Mouse (Mus musculus) neural tube, embryonic 14.5 days (tissue): Measurements from ENCODE around the gene Ddah2. TPM values are rescaled to one million over a fixed set of nuclear protein-coding genes. Genes with fewer than 3 reads are reported as not detected.
A peak's percentile ranks its signal among the peaks of the same experiment; 100 is the strongest.
"Not testable (repeated sequence)": the region's sequence is repeated elsewhere in the genome, so short reads cannot be mapped to it uniquely, and the experiment has no call there.

Source experiments
- ATAC-seq: fragments of 200-750 bp; cut with Nextera tagmentation; 2 replicates; pipeline ENCODE4 v1.8.0; 2017; ENCODE audit warnings: low read depth, mild to moderate bottlenecking, moderate TSS enrichment, moderate library complexity
- H3K27ac ChIP-seq: fragments of 300-500 bp; sonication (generic); 2 replicates; pipeline ENCODE4 v1.5.1; 2014; ENCODE audit warnings: low read depth, mild to moderate bottlenecking, control low read depth, low read length, moderate library complexity, mixed read lengths
- H3K27me3 ChIP-seq: fragments of 300-500 bp; sonication (generic); 2 replicates; pipeline ENCODE4 v1.6.1; 2014; ENCODE audit warnings: low read length; ENCODE audit not compliant: control insufficient read depth, insufficient read depth
- H3K36me3 ChIP-seq: fragments of 300-500 bp; sonication (generic); 2 replicates; pipeline ENCODE4 v1.6.1; 2014; ENCODE audit warnings: low read length, mixed read lengths; ENCODE audit not compliant: control insufficient read depth, insufficient read depth
- H3K4me1 ChIP-seq: fragments of 300-500 bp; sonication (generic); 2 replicates; pipeline ENCODE4 v1.6.1; 2014; ENCODE audit warnings: low read length; ENCODE audit not compliant: control insufficient read depth, insufficient read depth
- H3K4me2 ChIP-seq: fragments of 300-500 bp; sonication (generic); 2 replicates; pipeline ENCODE4 v1.6.1; 2014; ENCODE audit warnings: mild to moderate bottlenecking, low read depth, low read length, control low read depth
- H3K4me3 ChIP-seq: fragments of 300-500 bp; sonication (generic); 2 replicates; pipeline ENCODE4 v1.5.1; 2014; ENCODE audit warnings: low read depth, low read length, control low read depth, mixed read lengths
- H3K9ac ChIP-seq: fragments of 300-500 bp; sonication (generic); replicated peaks from 2 replicates; pipeline ENCODE4 v1.6.1; 2014; ENCODE audit warnings: low read depth, mild to moderate bottlenecking, control low read depth, low read length, mixed read lengths
- H3K9me3 ChIP-seq: fragments of 300-500 bp; sonication (generic); 2 replicates; pipeline ENCODE4 v1.6.1; 2016; ENCODE audit warnings: low read length; ENCODE audit not compliant: control insufficient read depth
- WGBS: fragments of 180-500 bp; shearing (Covaris S2); extraction: QIAGEN DNeasy Blood & Tissue Kit; methylation state at CpG from one replicate; pipeline ENCODE4 v1.1.7; 2014; 5-methylcytosine and 5-hydroxymethylcytosine counted together
- polyA plus RNA-seq: library from polyadenylated mRNA; unstranded; fragments of >200 nt; fragmentation: Nextera tagmentation; extraction: Ambion mirVana; gene quantifications from 2 replicates; pipeline ENCODE4 v1.2.1, GENCODE M21; 2014

Gene Ddah2
- polyA plus RNA-seq, 1 experiment from 2014 or later: 269 TPM

DNA sequence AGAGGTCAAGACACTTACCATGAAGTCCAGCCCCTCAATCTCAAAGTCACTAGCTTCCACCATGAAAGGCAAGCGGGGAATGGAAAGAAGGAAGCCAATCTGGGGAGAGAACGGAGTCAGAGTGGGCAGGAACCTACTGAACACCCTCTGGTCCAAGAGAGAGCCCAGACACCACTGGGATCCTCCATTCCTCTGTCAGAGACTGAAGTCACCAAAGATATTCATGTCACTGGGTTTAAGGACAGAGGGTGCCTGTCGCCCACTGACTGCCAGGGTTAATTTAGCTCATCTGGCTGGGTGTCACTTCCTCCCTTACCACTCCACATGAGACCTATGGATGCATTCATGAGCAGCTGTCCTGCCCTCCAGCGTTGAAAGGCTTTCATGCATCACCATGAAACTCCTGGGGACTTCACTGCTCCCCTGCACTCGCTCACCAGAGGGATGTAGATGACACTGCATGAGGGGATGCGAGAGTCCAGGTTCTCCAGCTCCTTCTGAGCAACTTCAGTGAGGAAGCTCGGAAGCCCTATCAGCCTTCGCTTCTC is 26.4 kb upstream of the Ddah2 start:
- Histone ChIP-seq H3K4me2 (no peak overlapping the region), H3K9ac (no peak overlapping the region), H3K27me3 (no peaks in the 10 kb centered on the region), H3K4me1 (0 out of 2 replicates have a peak, but pooled peaks cover 2% of the 10 kb centered on the region), H3K4me3 (no peak overlapping the region), H3K27ac (no peak overlapping the region), H3K36me3 (no peaks in the 10 kb centered on the region), H3K9me3 (no peaks in the 10 kb centered on the region)
- no peak for ATAC-seq
- WGBS: 76% methylated on average over 8 of the region's 8 CpGs

DNA sequence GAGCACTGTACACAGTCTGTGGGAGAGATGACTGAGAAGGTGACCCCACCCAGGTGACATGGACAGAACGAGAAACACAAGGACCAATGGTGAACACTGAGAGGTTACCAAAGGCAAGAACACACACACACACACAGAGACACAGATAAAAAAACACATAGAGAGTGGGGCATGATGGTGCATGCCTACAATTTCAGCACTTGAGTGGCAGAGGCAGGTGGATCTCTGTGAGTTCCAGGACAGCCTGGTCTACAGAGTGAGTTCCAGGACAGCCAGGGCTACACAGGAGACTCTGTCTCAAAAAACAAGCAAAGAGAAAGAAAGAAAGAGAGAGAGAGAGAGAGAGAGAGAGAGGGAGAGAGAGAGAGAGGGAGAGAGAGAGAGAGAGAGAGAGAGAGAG is 25.1 kb upstream of the Ddah2 start:
- not testable (repeated sequence) for ATAC-seq, H3K27ac ChIP-seq, H3K4me2 ChIP-seq, H3K9ac ChIP-seq, H3K4me1 ChIP-seq, H3K4me3 ChIP-seq, H3K36me3 ChIP-seq, H3K9me3 ChIP-seq, H3K27me3 ChIP-seq
- WGBS: 87% methylated on average over 1 of the region's 1 CpGs

DNA sequence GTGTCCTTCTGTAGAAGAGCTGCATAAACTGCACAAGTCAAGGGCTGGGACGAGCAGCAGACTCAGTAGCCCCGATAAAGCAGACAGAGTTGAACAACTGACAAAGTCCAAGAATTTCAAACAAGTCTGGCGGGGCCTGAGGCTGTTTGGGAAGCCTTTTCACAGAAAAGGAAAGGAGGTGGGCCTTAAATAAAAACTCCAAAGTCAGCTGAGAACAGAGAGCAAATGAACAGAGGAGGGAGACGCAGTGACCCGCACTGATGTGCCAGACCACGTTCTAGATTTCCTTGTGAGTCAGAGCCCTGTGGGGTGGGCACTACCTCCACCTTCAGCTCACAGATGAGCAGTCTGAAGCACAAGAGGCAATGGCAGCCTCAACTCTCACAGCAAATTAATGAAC is 23.9 kb upstream of the Ddah2 start:
- 78% methylated on average over 6 of the region's 6 CpGs for WGBS
- H3K4me2 ChIP-seq: no peak overlapping the region
- no peaks in the 10 kb centered on the region for H3K9me3 ChIP-seq
- no peak overlapping the region for H3K4me3 ChIP-seq
- no peaks in the 10 kb centered on the region for H3K4me1 ChIP-seq
- H3K27ac ChIP-seq: no peak overlapping the region
- H3K9ac ChIP-seq: no peak overlapping the region
- H3K27me3 ChIP-seq: no peaks in the 10 kb centered on the region
- H3K36me3 ChIP-seq: no peaks in the 10 kb centered on the region
- no peak for ATAC-seq

DNA sequence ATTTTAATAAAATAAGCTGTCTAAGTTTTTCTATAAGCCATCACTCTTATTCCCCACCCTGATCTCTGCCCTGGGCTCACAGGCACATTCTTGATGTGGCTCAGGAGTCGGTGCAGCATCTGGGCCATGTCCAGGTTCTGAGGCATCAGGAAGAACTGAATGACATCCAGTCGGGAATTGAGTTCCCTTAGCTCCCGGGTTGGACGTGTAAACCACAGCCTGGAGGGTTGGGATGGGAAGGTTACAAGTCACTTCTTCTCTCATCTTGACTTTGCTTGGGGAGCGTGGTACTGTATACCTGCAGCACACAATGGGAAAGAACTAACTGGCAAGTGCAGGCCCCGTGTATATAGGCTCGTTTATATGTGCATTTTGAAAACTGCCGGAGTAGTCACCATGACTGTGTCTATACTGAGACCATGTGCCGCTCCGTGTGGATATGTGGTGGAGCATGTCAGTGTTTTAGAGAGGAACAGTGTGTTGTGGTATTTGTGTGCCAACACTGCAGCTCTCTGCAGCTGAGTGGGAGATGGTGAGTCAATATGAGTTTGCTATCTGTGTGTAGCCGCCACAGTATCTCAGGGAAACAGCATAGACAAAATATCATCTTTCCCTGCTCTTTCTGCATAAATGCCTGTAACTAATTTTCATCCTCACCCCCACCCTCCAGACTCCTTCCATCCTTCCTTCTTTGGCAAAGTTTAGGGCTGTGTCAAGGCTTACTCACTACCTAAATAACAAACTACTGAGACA is 19.5 kb upstream of the Ddah2 start:
- H3K4me1 ChIP-seq: no peaks in the 10 kb centered on the region
- no peak overlapping the region for H3K27ac ChIP-seq
- H3K36me3 ChIP-seq: no peaks in the 10 kb centered on the region
- 87% methylated on average over 11 of the region's 11 CpGs for WGBS
- H3K4me3 ChIP-seq: no peak overlapping the region
- no peaks in the 10 kb centered on the region for H3K27me3 ChIP-seq
- no peaks in the 10 kb centered on the region for H3K9me3 ChIP-seq
- ATAC-seq: no peak
- H3K4me2 ChIP-seq: no peak overlapping the region
- H3K9ac ChIP-seq: no peak overlapping the region

DNA sequence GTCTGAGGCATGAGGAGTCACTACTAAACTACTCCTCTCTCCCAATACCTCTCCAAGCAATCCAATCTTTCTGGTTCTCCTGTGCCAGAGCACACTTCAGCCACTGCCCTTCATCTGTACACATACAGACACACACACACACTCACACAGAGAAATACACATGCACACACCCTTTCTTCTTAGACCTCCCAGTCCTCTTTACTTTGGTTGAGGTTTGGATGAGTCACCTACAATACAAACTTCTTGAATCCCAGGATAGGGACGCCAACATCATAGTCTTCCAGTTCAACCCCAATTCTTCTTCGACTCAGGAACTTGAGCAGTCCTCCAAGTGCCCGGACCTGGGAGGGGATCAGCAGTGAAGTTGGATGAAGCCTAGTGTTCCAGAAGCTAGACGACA is 15.0 kb upstream of the Ddah2 start:
- 92% methylated on average over 4 of the region's 4 CpGs for WGBS
- H3K27me3 ChIP-seq: no peaks in the 10 kb centered on the region
- ATAC-seq: no peak

DNA sequence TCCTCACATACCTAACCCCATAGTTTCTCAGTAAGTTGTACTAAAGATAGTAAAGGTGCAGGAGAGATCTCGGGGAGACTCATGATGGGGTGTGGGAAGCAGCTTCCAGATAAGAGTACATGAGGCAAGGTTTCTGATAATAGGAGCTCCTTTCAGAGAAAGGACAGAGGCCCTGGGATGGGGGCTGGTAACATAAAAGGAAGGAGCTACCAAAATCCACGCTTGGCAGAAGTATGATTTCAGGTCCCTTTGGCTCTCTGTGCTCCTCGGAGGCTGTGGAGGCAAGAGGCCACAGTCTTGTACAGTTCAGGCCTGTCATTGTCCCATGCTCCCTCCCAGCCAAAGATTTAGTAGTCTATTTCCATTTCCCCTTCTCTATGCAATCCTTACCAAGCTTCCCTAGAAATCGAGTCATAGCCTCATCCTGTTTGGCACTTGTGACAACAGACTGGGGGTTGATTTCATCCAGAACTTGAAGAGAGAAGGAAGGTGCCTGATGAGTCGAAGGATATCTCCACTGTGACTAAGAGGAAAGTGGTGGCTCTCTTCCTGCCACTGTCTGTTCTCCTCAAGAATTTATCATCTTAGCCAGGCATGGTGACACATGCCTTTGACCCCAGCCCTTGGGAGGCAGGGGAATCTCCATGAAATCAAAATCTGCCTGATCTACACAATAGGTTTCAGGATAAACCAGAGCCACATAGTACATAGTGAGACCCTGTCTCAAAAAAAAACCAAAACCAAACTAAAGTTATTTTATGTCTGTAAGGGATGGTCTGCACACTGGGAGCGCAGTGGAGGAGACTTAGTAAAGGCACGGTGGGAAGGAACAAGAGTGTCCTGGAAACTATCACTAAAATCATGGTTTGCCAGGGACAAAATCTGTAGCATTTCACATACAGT is 13.7 kb upstream of the Ddah2 start:
- H3K4me2 ChIP-seq: peak overlapping the region; percentile 99
- no peak for ATAC-seq
- 0 out of 2 replicates have a peak, but pooled peaks cover 2% of the 10 kb centered on the region for H3K4me1 ChIP-seq
- H3K27me3 ChIP-seq: no peaks in the 10 kb centered on the region
- no peaks in the 10 kb centered on the region for H3K9me3 ChIP-seq
- WGBS: 85% methylated on average over 7 of the region's 7 CpGs
- H3K27ac ChIP-seq: no peak overlapping the region
- H3K4me3 ChIP-seq: no peak overlapping the region
- H3K9ac ChIP-seq: no peak overlapping the region
- no peaks in the 10 kb centered on the region for H3K36me3 ChIP-seq

More for the DNA sequence above, 15.0 kb upstream of the Ddah2 start:
- no peak overlapping the region for H3K9ac ChIP-seq
- H3K36me3 ChIP-seq: no peaks in the 10 kb centered on the region
- H3K9me3 ChIP-seq: no peaks in the 10 kb centered on the region
- no peak overlapping the region for H3K4me2 ChIP-seq
- H3K27ac ChIP-seq: no peak overlapping the region
- H3K4me1 ChIP-seq: no peaks in the 10 kb centered on the region
- no peak overlapping the region for H3K4me3 ChIP-seq

DNA sequence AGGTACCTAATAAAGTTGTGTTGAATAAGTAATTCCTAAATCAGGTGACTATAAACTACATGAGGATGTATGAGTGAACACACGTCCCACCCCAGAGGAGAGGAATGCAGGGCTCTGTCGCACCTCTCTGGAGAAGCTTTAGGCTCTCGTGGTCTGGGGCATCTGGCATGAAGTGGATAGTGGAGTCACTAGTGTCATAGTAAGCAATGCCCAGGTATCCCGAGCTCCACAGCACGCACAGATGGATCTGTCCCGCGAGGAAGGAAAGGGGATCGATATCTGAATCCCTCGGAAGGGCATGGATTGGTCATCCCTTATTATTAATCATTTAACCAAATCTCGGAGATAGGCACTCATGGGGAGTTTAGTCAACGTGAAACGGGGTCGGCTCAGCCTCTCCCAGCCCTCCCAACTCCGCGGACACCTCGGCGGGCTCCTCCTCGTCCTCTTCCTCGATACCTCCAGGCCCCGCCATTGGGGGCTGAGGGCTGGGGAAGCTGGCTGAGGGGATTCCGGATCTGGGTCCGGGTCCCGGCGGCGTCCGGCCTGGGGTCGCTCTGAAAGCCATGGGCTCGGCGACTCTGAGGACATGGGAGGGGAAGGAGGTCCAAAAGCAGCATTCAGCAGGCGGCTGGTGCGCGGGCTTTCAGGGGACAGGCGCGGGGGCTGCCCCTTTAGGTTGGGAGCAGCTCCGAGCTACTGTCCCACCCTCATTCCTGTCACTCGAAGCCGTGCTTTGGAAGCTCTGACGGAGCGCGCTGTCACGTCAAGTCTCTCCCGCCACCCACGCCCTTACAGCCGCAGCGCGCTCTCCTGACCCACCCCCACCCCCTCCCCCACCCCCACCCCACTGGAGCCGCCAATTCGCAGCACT is 12.8 kb upstream of the Ddah2 start:
- H3K9ac ChIP-seq: peak overlapping the region; percentile 74
- H3K4me1 ChIP-seq: 0 out of 2 replicates have a peak, but pooled peaks cover 2% of the 10 kb centered on the region
- peak overlapping the region; percentile 49 for H3K4me3 ChIP-seq
- peak; percentile 73 for ATAC-seq
- H3K4me2 ChIP-seq: peak overlapping the region; percentile 99
- no peaks in the 10 kb centered on the region for H3K9me3 ChIP-seq
- no peaks in the 10 kb centered on the region for H3K36me3 ChIP-seq
- H3K27ac ChIP-seq: peak overlapping the region; percentile 62; the same call in 1 of the 2 replicates
- no peaks in the 10 kb centered on the region for H3K27me3 ChIP-seq
- WGBS: 5% methylated on average over 48 of the region's 48 CpGs

DNA sequence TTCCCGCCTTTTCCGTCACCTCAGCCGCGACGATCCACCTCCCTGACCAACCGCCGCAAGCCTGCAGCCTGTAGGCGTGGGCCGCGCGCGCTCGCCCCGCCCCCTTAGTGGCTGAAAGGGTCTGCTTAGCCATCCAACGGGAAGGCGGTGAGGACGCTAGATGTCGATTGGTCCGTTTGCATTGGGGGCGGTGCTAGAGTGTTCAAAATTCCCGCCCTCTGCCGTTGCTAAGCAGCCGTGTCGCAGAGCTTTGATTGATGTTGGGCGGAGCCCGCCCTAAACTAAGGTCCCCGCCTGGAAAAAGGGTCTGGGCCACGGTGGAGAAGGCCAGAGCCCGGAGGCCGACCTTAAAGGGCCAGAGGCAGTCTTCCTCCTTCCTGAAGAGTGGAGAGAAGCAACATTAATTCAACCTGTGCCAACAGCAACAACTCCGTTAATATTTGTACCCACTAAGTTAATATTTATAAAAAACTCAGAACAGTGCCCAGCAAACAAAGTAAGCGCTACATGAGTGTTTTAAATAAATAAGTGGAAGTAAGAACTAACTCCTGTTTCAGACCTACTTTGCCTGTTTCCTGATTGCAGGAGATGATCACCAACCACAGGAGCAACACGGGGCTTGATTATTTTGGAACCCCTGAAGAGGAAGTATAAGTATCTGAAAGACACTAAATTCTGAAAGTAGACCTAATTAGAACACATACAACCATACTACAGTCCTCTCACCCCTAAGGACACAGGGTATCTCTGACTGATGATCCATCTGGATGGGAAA is 12.0 kb upstream of the Ddah2 start, which contains the start of gene Msh5:
Gene Msh5, minus strand, starts transcription at position 65 of the 775 bp plus-strand sequence.
- Histone ChIP-seq H3K9me3 (no peaks in the 10 kb centered on the region), H3K36me3 (no peaks in the 10 kb centered on the region), H3K9ac (peak within 1 kb of the TSS; percentile 74), H3K4me2 (peak within 1 kb of the TSS; percentile 99), H3K4me3 (peak within 1 kb of the TSS; percentile 49), H3K27me3 (no peaks in the 10 kb centered on the region), H3K27ac (peak within 1 kb of the TSS; percentile 62; the same call in 1 of the 2 replicates), H3K4me1 (0 out of 2 replicates have a peak, but pooled peaks cover 2% of the 10 kb centered on the region)
- ATAC-seq: peak; percentile 99
- WGBS: 3% methylated on average over 33 of the region's 33 CpGs
